Mouse (Mus musculus) cerebellum, adult 11-12 months (tissue): Measurements from ENCODE around the gene Sowaha.
A peak's percentile ranks its signal among the peaks of the same experiment; 100 is the strongest.

Source experiments
- DNase-seq: peaks from one replicate; pipeline ENCODE4 v3.0.0; 2022

The Sowaha gene

DNA sequence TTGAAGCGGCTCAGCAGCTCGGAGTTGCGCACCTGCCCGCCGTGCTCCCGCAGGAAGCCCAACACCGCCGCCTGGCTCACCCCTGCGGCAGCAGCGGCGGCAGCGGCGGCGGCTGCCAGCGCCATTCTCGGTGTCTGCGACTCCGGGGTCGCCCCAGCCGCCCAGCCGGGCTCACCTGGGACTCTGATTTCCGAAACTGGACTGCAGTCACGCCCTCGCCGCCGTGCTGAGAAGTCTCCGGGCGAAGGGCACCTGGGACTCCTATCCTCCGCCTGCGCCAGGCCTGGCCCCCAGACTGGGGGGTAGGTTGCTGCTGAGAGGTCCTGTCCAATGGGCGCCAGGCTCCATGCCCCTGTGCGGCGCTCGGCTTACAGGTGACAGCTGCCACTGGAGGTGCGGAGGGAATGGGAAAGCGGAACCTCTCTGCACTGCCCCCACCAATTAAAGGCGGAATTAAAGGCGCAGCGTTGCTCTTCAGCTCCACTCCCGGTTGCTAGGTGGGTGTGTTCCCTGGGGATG lies at the start of gene Sowaha, which contains the start of gene Gm9945:
Gene Sowaha, minus strand, starts transcription at position 492 of the 519 bp plus-strand sequence.
Gene Gm9945, plus strand, starts transcription at position 384 of the 519 bp plus-strand sequence.
- DNase-seq = peak; percentile 89

DNA sequence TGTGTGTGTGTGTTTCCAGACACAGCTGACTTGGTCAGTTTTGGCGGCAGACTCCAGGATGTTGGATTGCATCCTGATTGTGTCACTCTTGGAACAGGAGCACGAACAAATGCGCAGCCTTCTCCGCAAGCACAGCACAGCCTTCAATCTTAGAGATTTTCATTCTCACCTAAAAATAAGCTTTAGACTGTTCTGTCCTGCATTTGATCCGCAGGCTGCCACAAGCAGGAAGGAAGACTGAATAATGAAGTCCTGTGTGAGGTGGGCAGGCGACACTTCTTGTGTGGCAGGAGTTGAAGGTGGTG lies 49.1 kb upstream of the Sowaha start:
- peak; percentile 89 for DNase-seq

DNA sequence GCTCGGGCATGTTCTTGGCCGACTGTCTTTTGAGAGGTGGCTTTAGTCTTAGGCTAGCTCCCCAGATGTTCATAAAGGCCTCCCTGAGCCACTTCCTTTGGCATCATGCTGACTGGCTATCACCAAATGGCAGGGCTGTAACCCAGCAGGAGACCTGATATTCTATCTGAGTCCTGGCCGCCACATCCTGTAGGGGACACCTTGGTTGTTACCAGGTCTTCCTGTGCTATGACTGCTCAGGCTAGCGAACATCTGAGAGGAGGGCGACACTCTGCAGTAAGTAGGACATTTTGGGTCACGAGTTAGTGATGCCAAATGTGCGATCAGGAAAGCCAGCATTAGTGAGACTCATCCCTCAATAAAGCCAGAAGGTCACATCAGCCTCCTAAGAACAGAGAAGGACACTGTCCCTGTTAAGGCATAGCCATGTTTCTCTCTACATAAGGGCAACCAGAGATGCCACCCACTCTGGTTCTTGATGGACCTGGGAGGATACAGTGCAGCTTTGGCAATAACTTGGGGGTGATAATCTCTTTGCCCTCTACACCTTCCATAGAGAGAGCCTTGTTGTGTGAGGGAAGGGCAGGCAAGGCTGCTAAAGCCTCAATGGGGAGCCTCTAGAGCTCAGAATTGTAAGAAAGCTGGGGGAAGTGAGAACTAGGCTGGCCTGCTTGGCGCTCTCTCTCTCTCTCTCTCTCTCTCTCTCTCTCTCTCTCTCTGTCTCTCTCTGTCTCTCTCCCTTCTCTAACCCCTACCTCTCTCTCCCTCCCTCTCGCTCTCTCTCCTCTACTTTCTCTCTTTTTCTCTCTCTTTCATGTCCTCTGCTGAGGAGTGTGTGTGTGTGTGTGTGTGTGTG lies 48.6 kb upstream of the Sowaha start:
- DNase-seq = no peak

DNA sequence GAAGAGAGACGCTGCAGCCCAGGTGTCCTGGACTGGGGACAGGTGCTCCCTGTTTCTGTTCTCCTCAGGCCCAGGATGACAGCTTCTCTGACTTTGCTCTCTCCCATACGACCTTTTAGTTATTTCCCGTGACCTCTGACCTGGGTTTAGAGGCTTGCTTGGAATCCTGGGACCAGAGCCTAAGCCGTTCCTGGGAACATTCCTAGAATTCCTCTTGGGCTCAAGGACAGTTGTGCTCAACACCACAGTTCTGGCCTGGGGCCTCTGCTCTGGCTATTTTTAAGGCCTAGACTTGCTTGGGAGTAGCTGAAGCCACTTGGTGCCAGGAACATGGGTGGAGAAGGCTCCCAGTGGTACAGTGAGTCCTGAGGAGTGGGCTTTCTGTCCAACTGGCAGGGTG lies 45.4 kb upstream of the Sowaha start:
- DNase-seq = peak; percentile 59

DNA sequence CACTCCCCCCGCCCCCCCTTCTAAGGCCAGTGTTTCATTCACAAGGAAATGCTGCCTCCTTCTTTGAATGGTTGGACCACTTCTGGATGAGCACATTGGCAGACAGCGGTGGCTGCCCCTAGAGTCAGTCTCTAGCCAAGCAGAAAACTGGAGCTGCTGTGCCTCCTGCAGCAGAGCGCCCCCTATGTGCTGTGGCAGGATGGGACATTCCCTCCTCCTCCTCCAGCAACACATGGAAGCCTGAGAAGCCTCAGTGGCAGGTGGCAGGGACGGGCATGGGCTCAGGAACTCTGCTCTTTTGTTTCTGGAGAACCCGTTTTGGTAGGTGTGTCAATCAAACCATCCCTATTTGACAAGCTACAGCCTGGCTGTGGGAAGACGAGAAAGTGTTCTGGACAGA lies 44.8 kb upstream of the Sowaha start:
- peak; percentile 63 for DNase-seq

DNA sequence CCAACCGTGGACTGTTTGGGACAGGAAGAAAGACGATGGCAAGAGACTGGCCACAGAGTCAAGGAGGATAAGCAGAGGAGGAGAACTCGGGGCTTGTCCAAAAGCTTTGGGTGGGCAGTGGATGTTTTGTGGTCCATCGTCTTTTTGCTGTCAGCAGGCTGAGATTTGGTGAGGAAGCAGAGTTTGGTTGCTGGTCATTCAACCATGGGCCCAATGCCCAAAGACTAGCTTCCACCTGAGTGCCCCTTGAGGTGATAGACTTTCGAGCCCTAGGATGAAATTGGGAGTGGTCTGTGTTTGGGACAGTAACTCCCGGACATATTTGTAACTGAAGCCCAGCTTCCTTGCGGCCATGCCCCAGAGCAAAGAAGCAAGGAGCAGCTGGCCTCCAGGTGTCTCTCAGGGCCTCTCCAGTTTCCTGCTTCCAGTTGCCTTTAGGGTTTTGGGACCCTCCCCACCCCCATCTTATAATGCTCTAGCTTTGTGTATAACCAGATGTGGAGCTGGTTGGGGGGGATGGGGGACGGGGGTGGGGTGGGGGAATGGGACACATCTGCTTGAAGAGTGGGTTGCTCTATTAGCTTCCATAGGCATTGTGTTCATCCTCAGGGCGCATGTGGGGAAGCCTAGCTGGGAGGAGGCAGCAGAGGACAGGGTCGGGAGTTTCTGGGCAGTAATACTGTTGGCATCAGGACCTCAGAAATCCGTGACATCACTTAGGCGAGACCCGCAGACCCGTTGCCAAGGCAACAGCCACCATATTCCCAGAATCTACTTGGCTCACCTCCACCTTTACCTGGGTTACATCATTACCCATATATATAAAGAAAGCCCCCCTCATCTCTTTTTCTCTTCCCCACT lies 43.7 kb upstream of the Sowaha start:
- DNase-seq = peak; percentile 70

DNA sequence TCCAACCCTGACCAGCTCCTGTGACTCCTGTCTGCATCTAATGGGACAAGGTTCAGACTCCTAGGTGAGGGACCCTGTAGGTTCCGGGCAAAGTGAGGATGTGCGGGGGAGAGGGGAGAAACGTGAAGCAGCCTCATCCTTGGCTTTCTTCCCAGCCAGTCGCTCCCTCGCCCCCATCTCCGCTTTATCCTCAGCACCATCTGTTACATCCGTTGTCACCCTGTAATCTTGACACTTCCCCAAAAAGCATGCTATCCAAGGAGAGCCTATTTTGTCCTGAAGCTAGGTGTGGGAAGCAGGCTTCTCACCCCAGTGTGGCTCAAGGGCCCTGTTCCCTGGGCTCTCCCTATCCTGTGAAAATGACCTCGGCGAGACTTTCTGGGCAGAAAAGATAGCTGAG lies 42.9 kb upstream of the Sowaha start:
- DNase-seq = peak; percentile 91

DNA sequence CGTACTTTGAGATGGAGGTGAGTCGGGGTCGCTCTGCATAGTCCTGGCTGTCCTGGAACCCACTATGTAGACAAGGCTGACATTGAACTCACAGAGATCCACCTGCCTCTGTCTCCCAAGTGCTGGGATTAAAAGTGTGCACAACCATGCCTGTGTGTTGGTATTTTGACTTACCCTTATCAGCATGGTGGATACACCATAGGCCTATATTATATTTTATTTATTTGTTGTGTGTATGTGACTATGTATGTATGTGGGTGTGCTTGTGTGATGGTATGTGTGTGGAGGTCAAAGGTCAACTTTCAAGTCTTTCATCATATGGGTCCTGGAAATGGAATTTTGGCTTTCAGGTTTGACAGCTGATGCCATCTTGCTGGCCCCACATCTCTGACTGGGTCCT lies 42.3 kb upstream of the Sowaha start:
- DNase-seq = no peak

DNA sequence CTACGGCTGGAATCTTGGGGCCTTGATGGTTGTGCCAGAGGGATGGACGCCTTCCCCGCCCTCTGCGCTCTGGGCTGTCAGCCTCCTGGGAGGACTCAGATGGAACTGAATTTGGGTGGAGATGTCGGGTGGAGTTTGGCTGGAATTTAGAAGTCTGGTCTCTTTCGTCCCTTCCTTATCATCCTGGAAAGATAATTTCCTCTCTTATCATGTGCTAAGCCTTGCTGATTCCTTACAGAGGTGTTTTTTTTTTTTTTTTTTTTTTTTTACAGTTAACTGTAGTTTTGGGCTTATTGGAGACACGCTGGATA lies 41.7 kb upstream of the Sowaha start:
- no peak for DNase-seq

DNA sequence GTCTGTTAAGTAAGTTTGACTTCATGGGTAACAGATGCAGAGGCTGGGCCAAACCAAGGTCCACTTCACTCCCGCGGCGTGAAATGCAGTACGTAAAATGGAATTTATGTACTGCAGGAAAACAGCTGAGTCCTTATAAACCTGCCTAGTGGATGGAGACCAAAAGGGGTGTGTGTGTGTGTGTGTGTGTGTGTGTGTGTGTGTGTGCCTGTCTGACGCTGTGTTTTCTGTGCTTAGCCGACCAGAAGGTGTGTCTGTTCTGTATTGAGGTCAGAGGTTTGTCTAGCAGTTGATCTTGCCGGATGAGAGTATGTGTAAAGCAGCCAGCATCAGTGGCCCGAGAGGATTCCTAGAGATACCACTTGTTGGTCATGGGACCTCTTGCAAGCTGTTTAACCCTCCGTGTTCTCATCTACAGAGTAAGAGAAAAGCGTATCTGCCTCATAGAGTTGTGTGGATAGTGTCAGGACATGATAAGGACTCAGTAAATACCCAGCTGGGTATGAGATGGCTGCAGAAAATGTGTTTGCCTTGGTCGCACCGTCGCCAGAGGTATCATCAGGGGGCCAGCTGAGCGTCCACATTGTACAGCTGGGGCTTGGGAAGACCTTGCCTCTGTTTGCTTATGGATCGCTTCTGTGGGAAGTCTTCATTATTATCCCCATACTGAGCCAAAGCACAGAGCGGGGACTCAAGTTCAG lies 41.2 kb upstream of the Sowaha start:
- peak; percentile 70 for DNase-seq

DNA sequence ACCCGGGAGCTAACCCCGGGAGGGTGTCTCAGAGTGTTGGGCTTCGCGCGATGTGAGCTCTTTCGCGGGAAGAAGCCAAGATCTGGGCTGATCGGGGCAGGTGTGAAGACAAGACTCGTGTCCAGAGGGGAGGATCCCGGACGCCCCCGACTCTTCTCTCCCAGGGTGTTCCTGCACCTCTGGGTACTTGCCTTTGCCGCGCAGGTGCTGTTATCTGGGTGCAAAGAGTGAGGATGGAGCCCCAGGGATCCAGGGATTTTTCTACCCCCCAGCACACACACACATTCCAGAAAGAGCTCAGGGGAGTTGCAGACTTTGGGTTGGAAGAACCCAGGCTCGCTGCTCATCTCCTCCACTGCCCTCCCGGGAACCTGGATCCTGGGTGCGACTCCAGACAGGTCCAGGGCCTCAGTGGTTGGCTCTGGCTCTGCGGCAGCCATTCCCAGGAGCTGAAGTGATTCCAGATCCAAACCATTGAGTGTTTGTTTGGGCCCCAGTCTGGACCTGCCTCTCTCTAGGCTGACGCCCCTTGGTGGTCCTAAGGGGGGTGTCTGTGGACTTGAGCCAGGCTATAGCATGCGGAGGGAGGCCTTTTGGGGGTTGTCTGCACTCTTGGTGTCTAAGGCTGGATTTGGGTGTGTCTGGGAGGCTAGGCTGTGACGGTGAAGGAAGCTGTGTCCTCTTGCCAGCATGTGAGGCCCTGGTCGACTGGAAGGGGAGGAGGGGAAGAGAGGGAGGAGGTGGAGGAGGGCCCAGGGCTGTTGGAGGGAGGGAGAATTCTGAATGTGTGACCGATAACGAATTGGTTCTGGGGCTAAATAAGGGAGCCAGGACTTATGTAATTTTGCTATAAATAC lies 40.3 kb upstream of the Sowaha start:
- peak; percentile 89 for DNase-seq

DNA sequence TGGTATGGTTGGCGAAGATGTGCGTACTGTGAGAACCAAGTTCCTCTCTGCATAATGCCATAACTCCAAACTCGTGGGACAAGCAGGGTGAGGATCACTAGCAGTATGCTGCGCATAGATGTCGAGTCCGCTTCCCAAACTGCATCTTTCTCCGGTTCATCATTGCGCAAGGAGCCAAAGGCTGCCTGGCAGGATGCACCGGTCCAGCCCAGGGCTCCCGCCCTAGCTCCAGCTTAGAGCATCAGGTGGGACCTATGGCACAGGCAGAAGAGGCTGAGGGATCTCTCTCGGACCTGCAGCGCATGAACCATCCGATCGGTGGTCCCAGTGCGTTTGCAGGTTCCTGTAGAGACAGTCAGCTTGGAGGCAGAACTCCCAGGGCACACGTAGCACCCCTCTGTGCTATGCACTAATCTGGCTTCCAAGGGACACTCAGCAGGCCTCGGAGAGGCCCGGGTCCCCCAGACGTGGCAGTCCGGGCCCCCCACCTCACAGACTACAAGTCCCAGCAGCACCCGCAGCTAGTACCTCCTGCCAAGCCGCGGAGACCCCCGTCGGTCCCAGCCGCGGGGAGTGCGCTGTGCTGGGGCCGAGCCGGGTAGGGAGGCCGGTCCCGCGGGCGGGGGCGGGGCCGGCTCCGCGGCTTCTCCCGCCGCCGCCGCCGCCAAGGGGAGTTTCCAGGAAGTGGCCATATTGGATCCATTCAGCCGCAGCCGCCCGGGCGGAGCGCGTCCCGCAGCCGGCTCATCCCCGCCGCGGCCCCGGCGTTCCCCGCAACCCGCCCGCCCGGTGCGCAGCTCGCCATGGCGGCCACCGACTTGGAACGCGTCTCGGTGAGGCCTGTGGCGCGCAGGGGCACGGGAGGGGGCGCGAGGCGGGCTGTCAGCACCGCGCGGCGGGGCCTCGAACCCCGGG lies 39.4 kb upstream of the Sowaha start, which contains the start of gene Sept8:
Gene Sept8, plus strand, starts transcription at position 51 of the 915 bp plus-strand sequence.
- peak; percentile 83 for DNase-seq

DNA sequence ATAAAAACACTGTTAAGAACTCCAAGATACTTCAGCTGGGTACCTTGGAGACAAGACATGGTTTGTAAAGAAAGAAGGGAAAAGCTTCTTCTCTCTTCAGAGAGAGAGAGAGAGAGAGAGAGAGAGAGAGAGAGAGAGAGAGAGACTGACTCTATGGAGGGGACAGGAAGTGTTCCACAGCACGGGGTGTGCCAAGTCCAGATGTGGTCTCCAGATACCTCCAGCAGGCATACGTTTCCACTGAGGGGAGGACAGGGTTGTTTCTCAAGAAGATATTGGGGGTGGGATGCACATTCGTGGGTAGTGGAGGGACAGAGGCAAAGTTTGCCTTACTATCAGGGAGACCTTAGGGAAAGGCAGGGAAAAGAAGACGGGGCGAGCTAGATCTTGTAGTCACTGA lies 38.7 kb upstream of the Sowaha start:
- no peak for DNase-seq

DNA sequence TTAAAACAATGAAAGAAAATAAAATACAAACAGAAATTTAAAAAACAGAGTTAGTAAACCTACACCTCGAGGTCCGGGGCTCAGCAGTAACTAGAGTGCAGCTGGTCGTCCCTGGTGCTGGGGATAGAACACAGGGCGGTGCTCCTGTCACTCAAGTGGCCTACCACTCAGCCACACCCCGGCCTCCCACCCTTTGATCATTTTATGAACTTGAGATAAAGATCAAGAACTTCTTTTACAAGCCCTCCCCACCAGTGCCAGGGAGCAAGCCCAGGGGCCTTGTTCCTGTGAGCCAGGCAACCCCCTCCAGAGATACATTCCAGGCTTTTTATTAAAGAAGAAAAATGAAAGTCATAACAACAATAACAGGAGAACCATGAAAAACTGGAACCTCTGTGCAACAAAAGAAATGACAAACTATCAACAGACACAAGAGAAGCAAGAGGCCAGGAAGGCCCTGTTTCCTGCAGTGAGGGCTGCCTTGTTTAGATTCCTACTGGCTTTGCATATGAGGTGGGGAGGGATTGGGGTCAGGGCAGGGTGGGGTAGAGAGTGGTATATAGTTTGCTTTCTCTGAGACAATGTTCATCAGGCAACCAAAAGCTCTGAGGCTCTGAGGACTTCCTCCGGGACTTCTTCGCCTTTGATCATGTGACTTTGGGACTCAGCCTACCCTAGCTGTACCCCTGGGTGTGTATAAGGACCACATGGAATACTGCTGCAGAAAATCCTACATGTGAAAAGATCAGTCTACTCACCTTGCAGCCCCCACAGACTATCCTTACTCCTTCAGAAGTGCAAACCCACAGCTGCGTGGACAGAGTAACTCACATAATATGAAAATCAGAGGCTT lies 36.9 kb upstream of the Sowaha start:
- DNase-seq = no peak

DNA sequence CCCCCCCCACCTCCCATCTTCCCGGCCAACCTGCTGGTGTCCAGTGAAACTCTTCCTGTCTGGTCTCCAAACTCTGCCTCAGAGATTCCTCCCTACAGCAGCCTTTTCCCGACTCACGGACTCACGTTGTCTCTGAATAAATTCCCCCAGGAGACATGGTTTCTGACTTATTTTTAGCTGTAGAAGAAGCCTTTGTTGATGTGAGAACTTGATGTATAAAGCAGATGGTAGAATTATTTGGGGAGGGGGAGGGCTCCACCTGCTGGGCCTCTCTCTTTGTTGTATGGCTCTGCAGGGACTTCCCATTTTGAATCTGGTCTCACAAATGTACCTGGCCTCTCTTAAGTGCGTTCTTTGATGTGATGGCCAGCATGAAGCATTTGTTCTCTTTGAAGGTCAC lies 30.3 kb upstream of the Sowaha start:
- DNase-seq = no peak

DNA sequence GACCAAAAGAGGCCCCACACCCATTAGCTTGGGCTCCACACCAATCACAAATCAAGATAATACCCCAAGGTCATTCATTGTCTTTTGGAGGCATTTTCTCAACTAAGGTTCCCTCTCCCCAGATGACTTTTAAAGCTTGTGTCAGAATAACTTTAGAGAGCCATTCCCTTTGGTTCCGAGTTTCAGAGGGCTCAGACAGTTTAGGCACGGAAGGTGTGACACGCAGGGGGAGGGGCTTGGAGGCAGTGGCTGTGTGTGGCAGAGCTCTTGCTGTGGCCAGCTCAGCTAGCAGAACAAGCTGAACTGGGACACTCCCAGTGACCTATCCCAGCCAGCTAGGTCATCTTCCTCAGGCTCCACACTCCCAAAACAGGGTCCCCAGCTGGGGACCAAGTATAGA lies 28.5 kb upstream of the Sowaha start:
- no peak for DNase-seq

DNA sequence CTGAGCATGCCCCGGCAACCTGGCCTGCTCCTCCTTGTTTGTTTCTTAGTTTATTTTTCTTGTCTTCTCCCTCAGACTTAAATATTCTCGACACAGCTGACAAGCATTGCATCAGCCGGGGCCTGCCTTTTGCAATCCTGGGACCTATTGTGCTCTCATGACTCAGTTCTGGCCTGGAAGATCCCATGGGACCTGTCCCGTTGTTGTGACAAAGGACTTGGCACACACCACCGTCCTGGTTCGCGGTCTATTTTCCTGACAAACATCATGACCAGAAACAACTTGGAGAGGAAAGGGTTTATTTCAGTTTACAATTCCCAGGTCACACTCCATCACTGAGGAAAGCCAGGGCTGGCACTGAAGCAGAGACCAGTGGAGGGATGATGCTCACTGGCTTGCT lies 28.1 kb upstream of the Sowaha start:
- peak; percentile 64 for DNase-seq

DNA sequence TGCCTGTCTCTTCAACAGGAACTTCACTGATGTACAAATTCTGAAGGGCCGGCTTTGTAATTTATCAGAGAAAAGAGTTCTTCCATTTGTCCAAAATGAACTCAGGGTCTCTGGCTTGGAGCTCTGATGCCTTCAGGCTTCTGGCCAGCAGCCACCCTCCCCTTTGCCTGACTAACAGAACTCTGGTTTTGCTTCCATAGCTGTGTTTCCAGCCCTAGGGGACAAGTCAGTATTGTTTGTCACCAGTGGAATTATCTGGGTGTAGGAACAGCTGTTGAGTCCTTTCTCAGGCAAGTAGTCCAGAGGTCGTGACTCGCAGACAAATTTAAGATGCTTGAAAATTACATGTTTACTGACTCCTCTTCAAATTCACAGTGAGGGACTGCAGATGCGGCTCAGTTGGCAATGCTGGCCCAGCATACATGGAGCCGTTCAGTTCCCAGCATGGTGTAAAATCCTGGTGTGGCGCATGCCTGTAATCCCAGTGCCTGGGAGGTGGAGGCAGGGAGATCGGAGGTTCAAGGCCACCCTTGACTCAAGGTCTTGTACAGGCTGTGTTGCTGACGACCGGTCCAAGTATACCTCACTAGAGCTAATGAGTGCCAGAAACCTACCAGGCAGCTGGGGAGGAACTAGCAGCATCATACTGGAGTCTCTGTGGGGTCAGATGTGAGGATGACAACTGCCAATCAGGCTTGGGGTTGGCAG lies 27.2 kb upstream of the Sowaha start:
- peak; percentile 56 for DNase-seq

DNA sequence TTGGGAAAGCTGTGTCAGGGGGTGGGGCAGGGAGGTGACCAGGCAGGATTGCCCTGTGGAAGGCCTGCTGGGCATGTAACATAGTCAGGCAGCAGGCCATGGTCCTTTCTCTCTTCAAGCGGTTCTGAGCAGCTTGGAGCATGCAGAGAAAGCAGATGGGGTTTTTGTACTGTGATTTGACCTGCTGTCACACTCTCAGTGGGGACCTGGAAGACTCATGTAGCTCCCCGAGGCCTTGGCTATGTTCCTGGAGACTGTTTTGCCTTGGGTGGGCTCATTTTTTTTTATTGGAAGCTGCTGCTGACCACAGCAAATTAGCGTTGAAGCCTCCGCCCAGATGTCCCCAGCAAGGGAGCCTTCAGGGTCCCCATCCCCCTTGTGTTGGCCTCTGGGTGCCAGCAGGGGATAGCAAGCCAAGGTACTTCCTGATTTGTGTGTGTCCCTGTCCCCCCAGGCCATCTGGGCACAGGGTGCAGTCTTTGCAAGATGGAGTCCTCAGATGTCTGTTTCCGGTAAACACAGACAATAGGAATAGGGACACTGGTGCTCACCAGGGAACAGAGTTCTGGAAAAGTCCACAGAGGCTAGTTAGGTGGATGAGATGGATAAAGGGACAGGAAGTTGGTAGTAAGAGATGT lies 25.1 kb upstream of the Sowaha start:
- DNase-seq = peak; percentile 98
